Mouse (Mus musculus) embryo, embryonic 10.5 days (tissue): ENCODE results near the gene Rmi2.
"Not testable (repeated sequence)": the region's sequence is repeated elsewhere in the genome, so short reads cannot be mapped to it uniquely, and the experiment has no call there.

Source experiments
- DNase-seq: peaks from one replicate; pipeline ENCODE4 v3.0.0-alpha.2; 2015; ENCODE audit warnings: low spot score

The Rmi2 gene

GRCm38 (mm10) chr16:10834911-10835587 lies at the start of gene Rmi2:
Gene Rmi2, plus strand, starts transcription at chr16:10835059.
- peak; percentile 93 for DNase-seq

GRCm38 (mm10) chr16:10785371-10786231 lies 49.3 kb upstream of the Rmi2 start, which contains the start of gene Socs1:
Gene Socs1, minus strand, starts transcription at chr16:10785536.
- DNase-seq = peak; percentile 92

GRCm38 (mm10) chr16:10786288-10786687 lies 48.6 kb upstream of the Rmi2 start:
- peak; percentile 96 for DNase-seq

DNA sequence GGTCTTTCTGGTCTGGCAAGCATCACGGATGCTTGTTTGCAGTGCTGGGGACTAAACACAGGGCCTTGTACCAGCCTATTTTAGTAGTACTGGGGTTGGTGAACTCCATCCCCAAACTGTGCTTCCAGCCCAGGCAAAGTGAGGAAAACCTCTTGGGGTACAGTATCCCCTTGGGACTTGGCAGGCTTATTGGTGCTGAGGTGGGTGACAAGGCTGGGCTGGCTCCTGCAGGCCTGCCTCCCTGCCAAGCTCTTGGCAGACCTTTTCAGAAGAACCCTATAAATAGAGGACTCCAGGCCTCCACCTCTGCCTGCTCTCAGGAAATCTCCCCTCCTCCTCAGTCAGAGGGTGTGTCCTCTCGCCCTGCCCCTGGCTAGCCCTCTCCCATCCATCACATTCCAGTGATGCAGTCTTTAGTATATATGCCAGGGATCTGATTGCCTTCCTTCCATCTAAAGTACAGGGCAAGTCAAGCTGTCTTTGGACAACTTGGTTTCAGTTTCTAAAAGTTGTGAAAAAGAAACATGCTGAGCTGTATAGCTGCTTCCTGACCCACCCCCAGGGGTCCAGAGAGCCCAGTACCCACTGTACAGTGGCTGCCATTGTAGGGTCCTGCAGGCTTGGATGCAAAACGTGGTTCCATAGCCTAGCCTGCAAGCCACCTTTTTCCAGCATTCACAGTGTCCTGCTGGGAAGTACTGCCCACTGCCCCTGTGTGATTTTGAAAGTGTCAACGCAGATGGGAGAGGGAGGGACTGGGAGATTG lies 47.9 kb upstream of the Rmi2 start:
- no peak for DNase-seq

- no peak for DNase-seq
Measured at GRCm38 (mm10) chr16:10787548-10788058, 47.3 kb upstream of the Rmi2 start.

DNA sequence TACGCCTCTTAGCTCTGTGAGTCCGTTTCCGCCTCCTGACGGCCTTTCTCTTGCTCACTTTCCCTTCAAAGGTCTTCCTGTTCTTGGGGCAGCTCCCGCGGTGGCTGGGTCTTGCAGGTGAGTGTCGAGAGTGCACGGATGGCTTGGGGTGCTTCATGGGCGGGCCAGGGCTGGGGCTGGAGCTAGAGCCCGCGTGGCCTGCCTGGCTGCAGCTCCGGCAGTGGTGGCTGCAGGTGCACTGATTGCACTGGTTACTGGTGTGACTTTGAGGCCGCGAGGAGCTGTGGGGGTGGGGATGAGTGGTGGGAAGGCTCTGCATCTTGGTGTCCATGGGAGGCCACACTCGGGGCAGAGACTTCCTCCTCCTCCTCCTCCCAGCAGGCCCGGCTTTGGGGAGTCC lies 46.6 kb upstream of the Rmi2 start, which contains the start of gene Tnp2:
Tnp2 (minus strand) TSS at position 390 of the 400 bp plus-strand sequence.
- no peak for DNase-seq

DNA sequence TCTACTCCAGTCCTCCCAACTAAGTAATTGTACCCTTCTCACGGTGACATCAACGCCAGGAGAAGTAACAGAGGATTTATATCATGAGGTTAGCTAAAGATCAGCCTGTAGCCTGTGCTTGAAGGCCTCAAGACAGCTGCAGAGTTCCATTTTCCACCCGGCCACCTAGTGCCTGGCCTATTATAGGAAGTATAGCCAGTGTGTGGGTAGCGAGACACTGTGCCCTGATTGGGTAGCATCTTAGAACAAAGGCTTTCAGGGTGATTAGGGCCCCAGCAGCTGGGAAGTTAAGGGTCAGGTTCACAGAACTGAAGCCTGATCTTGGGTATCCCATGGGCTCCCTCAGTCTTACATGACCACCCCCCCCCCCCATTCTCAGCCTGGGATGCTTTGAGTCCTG lies 46.0 kb upstream of the Rmi2 start:
- no peak for DNase-seq

GRCm38 (mm10) chr16:10790702-10791101 lies 44.2 kb upstream of the Rmi2 start, which contains the start of gene Prm3:
Gene Prm3, minus strand, starts transcription at chr16:10790914.
- DNase-seq = no peak

DNA sequence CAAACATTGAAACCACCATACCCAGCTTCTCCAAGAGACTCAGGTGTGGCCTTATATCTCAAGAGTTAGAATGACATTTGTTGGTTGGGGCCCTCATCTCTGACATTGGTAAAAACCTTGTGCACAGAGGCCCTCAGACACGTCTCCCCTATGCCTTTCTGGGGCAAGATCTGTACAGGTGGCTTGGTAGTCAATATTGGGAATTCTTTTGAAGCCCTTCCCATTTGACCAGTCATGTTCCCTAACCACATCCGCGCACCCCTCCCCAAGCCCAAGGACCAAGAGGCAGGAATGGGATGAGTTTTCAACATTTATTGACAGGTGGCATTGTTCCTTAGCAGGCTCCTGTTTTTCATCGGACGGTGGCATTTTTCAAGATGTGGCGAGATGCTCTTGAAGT lies 38.8 kb upstream of the Rmi2 start, which contains the start of gene Prm2:
Prm2 (minus strand) TSS at position 101 of the 400 bp plus-strand sequence.
- DNase-seq = no peak

DNA sequence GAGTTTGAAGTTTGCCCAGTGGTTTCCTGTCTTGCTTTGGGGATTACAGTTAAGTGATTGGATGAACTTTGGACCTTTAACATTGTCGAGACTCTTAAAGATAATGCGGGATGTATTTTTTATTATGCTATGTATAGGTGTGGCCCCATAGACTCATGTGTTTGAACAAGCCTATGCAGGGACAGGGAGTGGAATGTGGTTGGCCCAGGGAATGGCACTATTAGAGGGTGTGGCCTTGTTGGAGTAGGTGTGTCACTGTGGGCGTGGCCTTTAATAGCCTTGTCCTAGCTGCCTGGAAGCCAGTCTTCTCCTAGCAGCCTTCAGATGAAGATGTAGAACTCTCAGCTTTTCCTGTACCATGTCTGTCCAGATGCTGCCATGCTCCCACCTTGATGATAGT lies 32.4 kb upstream of the Rmi2 start:
- DNase-seq = not testable (repeated sequence)

- DNase-seq = no peak
Measured at GRCm38 (mm10) chr16:10805789-10806527, 28.9 kb upstream of the Rmi2 start, which contains the start of gene Prm1. Gene Prm1, minus strand, starts transcription at chr16:10805839.

DNA sequence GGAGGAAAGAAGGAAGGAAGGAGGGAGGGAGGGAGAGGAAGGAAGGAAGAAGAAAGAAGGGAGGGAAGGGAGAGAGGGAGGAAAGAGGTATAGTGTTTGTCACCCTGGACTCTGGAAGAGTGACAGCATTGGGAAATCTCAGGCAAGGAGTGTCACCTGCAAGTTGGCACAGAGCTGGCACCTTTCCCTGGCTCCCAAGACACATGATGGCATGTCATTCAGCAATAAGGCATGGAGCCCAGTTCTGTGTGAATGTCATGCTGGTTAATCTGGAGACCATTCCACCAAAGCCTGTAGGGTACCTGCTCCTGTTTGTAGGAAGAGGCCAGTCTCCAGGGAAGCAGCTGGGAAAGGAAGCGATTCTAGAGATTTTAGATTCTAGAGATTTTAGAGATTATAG lies 24.5 kb upstream of the Rmi2 start:
- no peak for DNase-seq

DNA sequence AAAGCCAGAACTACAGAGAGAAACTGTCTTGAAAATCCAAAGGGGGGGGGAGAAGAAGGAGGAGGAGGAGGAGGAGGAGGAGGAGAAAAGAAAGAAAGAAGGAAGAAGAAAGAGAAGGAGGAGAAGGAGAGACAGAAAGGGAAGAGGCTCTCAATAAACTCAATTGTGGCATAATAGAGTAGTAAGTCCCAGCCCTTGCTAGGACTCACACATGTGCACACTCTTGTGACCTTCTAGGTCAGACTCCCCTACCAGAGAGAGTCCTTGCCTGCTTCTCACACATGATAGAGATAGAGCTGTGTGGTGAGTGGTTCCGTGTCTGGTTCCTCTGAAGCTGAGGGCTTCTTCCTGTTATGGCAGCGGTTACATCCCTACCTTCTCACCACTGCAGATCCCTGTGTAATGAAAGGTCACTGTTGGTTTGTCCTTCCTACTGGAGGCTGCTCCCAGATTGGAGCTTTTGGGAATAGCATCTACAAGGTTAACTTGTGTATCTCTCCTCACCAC lies 21.9 kb upstream of the Rmi2 start, which contains the start of gene Gm11172:
Gm11172 (plus strand) TSS at position 51 of the 507 bp plus-strand sequence.
- no peak for DNase-seq

GRCm38 (mm10) chr16:10813726-10814125 lies 21.1 kb upstream of the Rmi2 start:
- DNase-seq = no peak

DNA sequence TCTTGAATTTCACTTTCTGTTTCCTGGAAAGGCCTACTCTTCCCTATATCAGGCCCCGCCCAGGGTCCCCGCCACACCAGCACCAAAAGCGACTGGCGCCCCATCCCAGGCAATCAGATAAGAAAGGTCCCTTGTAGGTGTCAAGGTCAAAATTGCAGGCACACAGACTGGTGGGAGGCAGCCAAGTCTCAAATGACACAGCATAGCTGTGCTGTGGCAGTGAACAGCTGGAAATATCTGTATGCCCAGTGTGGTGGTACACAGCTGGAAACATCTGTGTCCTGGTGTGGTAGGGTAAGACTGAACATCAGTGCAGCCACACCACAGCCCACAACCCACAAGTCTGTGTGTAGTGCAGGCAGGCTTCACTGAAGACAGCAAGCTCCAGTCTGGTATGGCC lies 20.0 kb upstream of the Rmi2 start:
- DNase-seq = no peak

GRCm38 (mm10) chr16:10818579-10819135 lies 16.2 kb upstream of the Rmi2 start:
- DNase-seq = no peak

DNA sequence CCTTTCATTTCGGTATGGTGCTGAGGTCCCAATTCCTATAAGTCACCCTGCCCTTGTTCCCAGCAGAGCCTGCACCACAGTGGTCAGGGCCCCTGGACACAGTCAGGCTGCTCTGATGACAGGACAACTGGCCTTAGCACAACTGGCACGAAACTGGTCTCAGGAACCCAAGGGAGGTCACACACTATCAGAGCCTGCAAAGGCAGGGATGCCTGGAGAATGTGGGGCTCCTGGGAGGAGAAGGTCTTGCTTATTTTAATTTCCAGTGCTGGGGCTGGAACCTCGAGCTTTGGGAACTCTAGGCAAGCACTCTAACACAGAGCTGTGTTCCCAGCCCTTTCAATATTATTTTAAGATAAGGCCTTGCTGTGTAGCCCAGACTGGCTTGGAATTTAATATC lies 14.9 kb upstream of the Rmi2 start:
- no peak for DNase-seq

DNA sequence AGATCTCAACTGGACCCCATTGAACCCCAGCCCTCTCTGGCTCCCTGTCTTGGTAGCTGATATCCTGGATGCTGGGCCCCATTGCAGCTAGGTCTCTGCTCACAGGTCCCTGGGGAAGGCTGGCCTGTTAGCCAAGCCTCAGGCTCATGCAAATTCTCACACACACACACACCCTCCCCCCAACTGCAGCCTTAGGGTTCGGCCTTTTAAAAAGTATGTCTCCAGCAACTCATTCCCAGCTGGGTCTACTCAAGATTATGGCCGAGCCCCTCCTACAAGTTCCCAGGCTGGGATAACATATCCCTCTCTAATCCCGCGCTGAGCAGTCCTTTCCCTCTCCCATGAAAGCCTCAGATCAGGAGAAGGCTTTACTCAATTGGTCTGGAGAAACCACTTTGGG lies 13.5 kb upstream of the Rmi2 start:
- no peak for DNase-seq

DNA sequence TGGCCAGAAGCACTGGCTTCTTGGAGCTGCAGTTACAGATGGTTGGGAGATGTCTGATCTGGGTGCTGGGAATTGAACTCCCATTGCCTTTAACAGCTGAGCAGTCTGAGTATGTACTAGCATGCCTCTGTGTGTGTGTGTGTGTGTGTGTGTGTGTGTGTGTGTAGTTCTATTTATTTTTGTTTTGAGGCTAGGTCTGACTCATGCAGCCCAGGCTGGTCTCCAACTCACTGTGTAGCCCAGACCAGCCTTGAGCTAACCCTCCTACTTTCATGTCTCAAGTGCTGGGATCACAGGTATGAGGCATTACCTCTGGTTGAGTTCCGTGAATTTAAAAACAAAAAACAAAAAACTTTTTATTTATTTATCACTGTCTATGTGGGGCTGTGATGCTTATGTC lies 10.3 kb upstream of the Rmi2 start:
- no peak for DNase-seq

DNA sequence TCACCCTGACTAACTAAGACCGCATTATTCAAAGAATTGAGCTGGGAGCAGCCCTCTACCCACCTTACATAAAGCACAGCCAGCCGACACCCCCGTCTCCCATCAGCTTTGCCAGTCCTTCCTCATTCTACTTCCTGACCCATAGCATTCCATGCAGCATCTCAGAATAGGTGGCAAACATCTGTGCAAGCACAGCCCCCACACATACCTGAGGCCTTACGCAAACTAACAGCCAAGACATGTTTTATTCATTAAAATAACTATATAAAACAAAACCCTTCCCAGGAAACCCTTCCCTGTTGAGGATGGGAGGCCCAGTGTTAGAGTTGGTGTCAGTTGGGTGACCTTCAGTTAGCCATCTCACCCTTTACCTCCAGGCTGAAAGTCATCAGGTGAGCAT lies 9.0 kb upstream of the Rmi2 start:
- no peak for DNase-seq

GRCm38 (mm10) chr16:10827269-10827668 lies 7.6 kb upstream of the Rmi2 start:
- DNase-seq = no peak
